Mouse (Mus musculus) cerebellum, adult 2 months (tissue): ENCODE data around the gene Zbtb17.

Experiments
- CTCF ChIP-seq: fragments of 200-500 bp; IDR thresholded peaks from 2 replicates; pipeline ENCODE4 v1.5.1; 2011; ENCODE audit warnings: low read depth, mild to moderate bottlenecking, control low read depth, low read length, moderate library complexity, borderline replicate concordance; ENCODE audit not compliant: insufficient read depth
- POLR2A ChIP-seq: fragments of 200-500 bp; IDR thresholded peaks from 2 replicates; pipeline ENCODE4 v1.6.1; 2011; ENCODE audit warnings: low read length, control low read depth, borderline replicate concordance; ENCODE audit not compliant: insufficient read depth

- no peak for TF ChIP-seq CTCF
- TF ChIP-seq POLR2A, result no peak
Observed at GRCm38 (mm10) chr4:141422841-141423240, 21.6 kb upstream of the Zbtb17 start.
